Mouse (Mus musculus) frontal cortex, adult 2 months (tissue): ENCODE measurements around the gene Pcnp. TPM values are rescaled to one million over a fixed set of nuclear protein-coding genes. Genes with fewer than 3 reads are reported as not detected.

Source experiments
- DNase-seq, 2 experiments: peaks; one replicate each; pipeline ENCODE4 v3.0.0; 2022; ENCODE audit warnings: low spot score in 1 of 2; ENCODE audit errors: extremely low spot score in 1 of 2
- polyA plus RNA-seq: library from polyadenylated mRNA; depleted of rRNA; stranded (reverse); fragments of >200 nt; gene quantifications from 2 replicates; pipeline ENCODE4 v1.2.3, GENCODE M21; 2012

Pcnp gene
- polyA plus RNA-seq, 1 experiment, result 138 TPM

GRCm38 (mm10) chr16:56037138-56038010, 7.8 kb upstream of the Pcnp start, which contains the start of gene Trmt10c:
Gene Trmt10c, minus strand, starts transcription at chr16:56037819.
- DNase-seq, result peak; percentile 77 to 94

DNA sequence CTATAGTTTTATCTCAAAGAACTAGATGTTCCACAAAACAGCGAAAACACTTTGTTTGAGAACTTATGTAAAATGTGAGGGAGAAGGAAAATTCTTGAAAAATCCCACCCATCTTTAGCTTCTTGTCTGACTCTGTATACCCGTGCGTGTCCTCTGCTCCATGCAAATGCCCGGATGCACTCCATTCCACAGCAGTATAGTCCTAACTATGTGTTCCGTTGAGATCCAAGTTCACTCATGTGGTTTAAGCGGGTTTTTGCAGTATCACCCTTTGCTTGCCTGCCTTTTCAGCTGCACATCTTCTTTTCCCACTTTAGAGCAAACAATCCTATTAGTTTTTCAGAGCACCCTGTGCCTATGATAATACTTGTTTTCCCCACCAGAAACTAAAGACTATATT, 7.0 kb upstream of the Pcnp start:
- DNase-seq, result no peak

DNA sequence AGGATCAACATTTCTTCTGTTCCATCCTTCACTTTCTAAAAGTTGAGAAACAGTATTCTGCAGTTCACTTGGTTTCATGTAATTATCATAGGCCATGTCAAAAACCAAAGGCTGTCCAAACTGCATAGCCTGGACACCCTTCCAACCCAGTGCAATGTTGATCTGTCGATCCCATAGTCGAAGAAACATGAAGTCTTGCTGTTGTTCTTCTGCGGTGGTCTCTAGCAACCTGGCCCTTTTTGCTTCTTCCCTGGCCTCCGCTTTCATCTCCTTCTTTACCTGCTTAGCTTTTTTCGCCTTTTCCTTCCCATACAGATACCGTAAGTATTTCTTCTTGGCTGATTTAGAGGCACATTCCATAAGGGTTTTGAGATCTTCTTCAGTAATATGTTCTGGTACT, 5.0 kb upstream of the Pcnp start:
- no peak for DNase-seq

DNA sequence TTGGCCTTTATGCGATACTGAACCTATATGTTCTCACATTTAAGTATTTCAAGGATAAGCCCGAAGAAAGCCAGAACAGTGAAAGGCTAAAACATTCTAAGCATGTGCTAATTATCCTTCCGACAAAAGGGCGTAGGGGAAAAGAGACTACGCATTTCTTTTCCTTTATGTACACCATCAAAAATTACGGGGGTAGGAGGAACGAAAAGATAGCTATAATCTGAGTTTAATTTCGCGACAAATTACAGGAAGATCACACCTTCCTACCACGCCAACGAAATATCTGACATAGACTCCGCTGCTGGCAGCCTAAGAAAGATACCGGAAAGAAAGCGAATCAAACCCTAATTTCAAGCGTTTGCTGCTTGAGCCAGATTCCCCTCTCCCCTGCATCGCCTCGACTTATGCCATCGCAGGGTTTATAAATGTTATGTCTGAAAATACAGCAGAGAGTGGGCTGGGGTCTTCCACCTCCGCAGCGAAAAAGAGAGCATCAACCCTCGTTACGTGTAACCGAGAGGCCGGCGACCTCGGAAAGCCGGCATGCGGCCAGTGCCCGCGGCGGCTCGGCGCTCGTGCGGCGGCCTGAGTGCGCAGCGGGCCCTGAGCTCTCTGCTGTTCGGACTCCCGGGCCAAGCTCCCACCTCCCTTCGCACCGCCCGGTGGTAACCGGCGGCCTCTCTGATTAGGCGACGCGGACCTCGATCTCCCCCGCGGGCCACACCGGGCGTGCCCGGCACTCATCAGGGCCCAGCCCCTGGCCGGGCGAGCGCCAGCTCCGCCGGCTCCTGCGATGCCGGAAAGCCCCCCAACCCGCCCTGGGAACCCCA, 602 bp downstream of the Pcnp start:
- peak in 1 of 2 experiments; percentile 34 for DNase-seq

DNA sequence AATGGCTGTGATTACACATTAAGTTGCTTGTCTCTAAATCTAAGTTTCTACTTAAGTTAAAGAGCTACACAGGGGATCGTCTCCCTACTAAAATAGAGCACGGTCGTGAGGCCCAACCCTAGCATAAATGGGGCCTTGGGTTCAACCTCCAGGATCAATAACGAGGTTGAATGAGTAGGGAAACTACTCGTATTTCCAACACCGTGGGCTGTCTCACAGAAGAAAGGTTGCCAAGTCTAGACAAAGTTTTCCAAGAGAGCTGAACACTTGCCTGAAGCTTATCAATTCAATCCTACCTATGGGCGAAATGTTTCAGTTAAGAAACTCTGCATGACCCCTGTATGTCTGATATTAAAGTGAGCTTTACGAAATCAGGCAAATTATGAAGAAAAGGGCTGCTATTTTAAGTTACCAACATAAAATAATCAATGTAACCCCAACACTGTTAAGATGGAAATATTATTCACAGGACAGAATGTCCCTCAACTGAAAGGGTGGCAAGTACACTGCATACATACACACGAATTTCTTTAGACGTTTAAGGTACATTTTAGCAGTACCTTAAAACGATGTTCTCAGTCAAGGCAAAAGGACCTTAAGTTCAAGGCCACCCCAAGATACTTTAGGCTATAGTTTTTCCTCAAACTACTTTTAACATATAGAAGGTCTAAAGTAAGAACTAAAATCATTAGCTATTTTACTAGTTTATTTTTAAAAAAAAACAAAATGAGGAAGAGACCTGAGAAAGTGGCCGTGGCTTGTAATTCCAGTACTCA, 1.5 kb downstream of the Pcnp start:
- DNase-seq, result no peak

DNA sequence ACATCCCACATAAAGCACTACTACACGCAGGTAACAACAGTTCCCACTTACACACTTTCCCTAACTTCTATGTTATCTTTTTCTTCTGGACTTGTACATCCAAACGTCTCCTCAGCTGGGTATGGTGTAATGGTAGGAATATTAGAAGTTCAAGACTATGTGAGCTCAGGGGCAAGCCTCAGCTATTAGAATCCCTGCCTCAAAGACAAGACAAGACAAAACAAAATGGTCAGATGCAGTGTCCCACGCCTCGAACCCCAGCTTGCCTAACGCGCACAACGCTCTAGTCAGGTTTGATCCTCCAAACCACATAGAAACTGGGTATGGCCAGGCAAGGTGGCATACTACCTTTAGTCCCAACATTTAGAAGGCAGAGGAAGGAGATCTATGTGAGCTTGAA, 9.9 kb downstream of the Pcnp start:
- DNase-seq, result no peak

GRCm38 (mm10) chr16:56014076-56014475, 15.5 kb downstream of the Pcnp start:
- no peak for DNase-seq

DNA sequence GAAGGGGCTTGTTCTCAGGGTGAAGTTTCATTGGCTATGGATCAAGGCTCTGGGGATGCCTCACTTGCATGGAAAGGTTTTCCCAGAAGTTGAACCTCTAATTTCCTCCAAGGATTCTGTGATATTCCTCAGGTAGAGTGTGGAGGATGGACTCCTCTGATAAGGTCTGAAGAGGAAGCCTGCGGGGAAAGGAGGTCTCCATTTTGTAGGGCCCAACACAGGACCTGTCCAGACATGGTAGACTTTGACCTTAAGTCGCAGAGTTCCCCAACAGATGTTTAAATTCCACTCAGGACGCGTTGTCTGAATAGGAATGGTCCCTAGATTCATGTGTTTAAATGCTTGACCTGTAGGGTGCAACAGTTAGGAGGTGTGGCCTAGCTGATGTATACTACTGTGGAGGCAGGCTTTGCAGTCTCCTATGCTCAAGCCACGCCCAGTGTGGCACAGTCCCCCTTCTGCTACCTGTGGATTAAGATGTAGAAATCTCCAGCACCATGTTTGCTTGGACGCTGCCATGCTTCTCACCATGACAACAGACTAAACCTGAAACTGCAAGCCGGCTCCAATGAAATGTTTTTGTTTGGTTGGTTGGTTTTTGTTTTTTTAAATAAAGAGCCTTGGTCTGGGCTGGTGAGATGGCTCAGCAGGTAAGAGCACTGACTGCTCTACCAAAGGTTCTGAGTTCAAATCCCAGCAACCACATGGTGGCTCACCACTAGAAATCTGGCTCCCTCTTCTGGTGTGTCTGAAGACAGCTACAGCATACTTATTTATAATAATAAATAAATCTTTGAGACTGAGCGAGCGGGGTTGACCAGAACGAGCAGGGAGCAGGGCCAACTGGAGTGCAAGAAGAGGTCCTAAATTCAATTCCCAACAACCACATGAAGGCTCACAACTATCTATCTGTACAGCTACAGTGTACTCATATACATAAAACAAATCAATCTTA, 16.5 kb downstream of the Pcnp start:
- DNase-seq, result no peak

DNA sequence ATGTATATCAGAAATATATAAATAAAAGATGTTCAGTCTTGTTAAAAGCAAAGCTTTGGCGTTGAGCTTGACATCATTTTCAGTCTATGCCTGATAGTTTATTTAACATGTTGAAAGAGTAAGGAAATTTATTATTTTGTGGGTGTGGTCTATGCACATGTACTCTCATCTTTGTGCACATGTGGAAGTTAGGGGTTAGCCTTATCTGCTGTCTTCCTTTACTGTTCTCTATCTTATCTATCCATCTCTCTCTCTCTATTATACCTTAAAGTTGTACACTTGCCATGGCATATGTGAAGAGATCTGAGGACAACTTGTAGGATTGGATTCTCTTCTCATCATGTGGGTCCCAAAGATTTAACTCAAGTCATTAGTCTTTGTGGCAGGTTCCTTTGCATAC, 20.7 kb downstream of the Pcnp start:
- no peak for DNase-seq

- DNase-seq, result peak in 1 of 2 experiments; percentile 27
Observed at GRCm38 (mm10) chr16:56006798-56007197, 22.7 kb downstream of the Pcnp start.

- DNase-seq, result no peak
Observed at GRCm38 (mm10) chr16:55994235-55994634, 35.3 kb downstream of the Pcnp start.

DNA sequence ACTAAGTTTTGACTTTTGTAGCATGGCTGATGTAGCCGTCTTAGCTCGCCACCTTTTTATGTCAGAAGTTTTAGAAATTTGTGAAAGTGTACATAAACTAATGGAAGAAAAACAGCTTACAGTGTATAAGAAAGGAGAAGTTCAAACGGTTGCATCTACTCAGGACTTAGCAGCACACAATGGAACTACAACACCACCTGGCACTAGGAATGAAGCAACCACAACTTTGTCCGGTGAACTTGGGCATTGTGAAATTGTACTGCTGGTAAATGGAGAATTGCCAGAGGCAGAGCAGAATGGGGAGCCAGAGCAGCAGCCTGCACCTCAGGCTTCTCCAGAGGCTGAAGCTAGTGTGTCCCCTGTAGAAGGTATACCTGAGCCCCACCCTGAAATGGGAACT, 39.2 kb downstream of the Pcnp start:
- DNase-seq, result no peak

DNA sequence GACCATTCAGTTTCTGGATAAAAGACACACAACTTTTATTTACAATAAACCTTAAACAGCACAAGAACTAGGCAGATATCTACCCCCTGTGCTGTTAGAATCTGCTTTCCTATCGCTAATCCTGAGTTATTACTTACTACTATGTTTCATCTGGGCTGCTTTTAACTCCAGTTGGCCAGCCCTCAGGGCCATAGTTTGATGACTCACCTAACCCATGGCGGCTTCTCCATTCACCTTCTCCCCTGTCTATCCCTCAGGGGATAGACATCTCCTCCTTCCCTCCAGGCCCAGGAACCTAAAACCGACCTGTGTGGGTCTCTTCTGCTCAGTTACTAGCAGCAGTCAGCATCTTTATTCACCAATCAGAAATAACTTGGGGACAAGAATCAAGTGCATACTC, 43.5 kb downstream of the Pcnp start:
- DNase-seq, result no peak

DNA sequence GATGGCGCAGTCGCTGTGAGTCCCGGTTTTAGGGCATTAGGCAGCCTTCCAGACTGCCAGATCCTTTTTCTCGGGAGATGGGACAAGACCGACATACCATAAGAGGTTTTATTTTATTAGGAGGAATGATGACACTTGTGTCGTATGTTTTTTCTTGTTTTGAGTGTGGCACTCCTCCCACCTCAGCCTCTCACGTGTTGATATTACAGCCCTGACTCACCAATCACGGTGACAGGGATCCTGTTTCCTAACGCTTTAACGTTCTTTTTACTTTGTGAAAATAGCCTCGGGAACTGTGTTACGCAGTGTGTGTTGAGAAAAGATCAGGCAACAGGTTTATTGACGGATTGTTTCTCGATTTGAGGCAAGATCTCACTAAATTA, 54.6 kb downstream of the Pcnp start:
- peak in 1 of 2 experiments; percentile 38 for DNase-seq

DNA sequence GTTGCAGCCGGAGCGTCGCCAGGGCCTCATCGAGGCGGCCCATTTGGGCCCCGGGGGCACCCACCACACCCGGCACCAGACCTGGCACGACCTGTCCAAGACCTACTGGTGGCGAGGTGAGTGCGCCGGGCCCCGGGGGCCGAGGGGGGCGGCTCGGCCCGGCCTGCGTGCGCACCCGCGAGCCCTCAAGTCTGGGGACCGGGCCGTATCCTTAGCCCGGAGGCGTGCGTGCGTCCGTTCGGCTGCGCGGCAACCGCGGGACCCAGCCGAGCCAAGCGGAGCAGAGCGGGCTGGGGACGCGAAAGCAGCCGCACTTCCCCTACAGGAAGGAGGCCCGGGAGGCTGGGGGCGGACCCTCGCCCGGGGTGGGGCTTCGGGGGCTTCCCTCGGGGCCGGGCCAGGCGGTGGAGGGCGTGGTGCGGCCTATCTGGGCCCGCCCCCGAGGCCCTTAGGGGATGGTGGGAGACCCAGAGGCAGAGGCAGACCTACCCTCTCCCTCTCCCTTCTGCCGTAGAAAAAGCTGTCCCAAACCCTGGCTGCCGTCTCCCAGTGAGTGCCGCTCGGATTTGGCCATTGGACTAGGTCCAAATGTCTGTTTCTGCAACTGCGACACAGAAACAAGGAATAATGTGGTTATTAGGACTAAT, 55.2 kb downstream of the Pcnp start:
- peak; percentile 29 to 83 for DNase-seq

- DNase-seq, result peak; percentile 96 to 99
Observed at GRCm38 (mm10) chr16:55973431-55974255, 55.9 kb downstream of the Pcnp start, which contains the start of gene Zbtb11. Gene Zbtb11, plus strand, starts transcription at chr16:55973883.

GRCm38 (mm10) chr16:55972626-55973201, 56.8 kb downstream of the Pcnp start:
- no peak for DNase-seq
